Mouse (Mus musculus): Measurements from ENCODE around the gene Rad51d.
"Not testable (repeated sequence)": the region's sequence is repeated elsewhere in the genome, so short reads cannot be mapped to it uniquely, and the experiment has no call there.

Gene Rad51d

GRCm38 (mm10) chr11:82856032-82856431 lies 34.4 kb downstream of the Rad51d start:
- DNase-seq (ENCODE audit: low spot score in 2 of 2) = no peak

DNA sequence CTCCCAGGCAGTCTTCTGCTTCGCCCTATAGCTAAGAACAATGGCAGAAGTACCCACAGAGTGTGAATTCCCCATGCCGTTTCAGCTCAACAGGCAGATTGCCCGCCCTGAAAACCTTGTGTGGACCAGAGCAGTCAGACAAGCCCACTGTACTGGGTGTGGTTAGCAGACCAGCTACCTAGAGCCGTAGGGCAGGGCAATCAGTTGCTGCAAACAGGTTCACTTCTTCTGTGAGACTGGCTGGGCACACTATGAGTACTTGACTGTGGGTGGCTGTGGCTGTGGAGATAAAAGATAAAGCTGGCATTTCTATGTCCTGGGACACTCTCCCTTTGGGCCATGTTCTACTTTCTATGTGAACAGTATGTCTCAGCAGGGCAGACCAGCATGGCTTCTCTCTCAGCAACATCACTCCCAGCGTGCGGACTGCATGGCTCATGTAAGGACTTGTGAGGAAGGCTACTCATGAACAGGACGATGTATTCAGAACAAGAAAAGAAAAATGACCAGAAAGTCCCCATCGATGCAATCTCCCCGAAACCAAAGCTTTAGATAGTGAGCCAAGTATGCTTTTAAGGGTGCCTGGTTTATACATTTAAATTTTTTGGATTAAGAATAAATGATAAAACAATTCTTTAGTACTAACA lies 35.0 kb downstream of the Rad51d start:
- no peak for DNase-seq (ENCODE audit: low spot score in 2 of 2)

DNA sequence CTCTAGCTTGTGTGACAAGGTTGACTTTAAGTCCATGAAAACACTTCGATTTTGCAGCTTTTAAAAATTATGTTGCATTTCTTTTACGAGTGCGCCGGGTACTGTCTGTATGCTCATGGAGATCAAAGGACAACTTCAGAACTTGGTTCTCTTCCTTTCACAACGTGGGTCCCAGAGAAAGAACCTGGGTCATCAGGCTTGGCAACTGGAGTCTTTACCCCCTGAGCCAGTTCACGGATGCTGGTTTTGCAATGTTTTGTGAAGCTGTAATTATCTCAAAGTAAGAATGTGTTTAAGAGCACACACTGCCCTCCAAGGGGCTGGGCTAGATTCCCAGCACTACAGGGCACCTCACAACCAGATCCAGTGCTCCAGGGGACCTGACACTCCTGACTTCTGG lies 36.3 kb downstream of the Rad51d start:
- no peak for DNase-seq (ENCODE audit: low spot score in 2 of 2)

GRCm38 (mm10) chr11:82852958-82853357 lies 37.5 kb downstream of the Rad51d start:
- no peak for DNase-seq (ENCODE audit: low spot score in 2 of 2)

DNA sequence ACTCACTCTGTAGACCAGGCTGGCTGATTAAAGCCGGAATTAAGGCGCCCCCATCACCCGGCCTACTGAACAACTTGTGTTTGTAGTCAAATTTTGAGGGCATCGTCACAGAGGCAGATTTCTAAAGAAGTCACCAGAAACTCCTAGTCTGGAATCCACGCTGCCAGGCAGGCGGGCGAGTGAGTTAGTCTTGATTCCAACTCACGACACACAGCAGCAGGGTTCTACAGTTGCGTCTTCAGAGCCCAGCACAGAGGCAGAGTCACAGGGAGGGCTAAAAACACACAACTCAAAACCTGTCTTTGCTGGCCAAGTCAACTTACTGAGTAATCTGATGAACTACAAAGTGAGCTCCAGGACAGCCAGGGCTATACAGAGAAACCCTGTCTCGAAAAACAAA lies 37.9 kb downstream of the Rad51d start:
- no peak for DNase-seq (ENCODE audit: low spot score in 2 of 2)

DNA sequence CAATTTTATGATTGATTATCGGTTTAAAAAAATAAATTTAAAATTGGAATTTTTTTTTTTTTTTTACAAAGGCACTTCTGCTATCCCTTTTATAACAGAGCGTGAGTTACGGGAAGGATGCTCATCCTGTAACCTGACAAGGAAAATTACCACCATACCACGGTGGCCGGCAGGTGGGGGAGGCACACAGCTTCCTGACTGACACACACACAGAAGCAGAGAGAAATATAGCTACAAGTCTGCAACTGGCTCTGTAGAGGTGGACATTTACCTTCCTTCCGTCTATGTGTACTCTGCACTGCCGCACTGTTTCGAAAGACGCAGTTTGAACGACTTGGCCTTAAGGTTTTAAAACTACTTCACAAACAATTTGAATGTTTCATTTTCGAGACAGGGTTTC lies 38.3 kb downstream of the Rad51d start:
- no peak for DNase-seq (ENCODE audit: low spot score in 2 of 2)

DNA sequence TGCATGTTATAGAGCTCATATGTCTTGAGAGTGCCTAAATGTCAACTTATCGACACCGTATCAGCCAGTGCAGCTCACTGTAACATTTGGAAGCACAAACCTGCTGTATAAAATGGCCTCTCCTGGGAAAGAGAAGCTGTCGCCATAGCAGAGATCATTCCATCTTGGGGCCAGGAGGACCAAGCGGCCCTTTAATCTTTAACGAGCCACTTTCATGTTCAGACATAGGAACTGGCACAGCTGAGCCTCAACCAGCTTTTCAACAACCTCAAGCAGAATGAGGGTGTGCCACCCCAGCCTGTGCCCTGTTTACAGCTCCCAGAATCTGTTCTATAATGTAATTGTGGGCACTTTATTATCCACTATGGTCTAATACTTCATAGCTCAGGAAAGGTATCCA lies 40.2 kb downstream of the Rad51d start:
- no peak for DNase-seq (ENCODE audit: low spot score in 2 of 2)

GRCm38 (mm10) chr11:82847571-82848000 lies 42.8 kb downstream of the Rad51d start:
- DNase-seq (ENCODE audit: low spot score in 2 of 2) = no peak

- no peak for DNase-seq (ENCODE audit: low spot score in 2 of 2)
Measured at GRCm38 (mm10) chr11:82846938-82847337, 43.5 kb downstream of the Rad51d start.

DNA sequence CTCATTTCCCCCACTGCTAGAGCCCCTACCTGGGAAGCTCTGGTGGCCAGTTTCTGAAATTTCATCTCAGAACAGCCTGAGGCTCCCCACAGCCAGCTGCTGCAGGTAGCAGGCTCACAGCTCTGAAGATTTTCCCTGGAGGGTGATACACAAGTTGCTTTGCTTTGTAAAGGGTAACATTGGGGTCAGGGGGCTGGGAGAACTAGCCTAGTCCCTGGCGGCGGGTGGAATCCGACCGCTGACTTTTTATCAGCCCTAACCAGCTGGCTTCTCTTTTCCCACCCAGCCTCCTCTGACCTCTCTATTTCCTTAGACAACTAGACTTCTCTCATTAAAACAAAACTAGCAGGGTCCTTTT lies 44.4 kb downstream of the Rad51d start:
- no peak for DNase-seq (ENCODE audit: low spot score in 2 of 2)

DNA sequence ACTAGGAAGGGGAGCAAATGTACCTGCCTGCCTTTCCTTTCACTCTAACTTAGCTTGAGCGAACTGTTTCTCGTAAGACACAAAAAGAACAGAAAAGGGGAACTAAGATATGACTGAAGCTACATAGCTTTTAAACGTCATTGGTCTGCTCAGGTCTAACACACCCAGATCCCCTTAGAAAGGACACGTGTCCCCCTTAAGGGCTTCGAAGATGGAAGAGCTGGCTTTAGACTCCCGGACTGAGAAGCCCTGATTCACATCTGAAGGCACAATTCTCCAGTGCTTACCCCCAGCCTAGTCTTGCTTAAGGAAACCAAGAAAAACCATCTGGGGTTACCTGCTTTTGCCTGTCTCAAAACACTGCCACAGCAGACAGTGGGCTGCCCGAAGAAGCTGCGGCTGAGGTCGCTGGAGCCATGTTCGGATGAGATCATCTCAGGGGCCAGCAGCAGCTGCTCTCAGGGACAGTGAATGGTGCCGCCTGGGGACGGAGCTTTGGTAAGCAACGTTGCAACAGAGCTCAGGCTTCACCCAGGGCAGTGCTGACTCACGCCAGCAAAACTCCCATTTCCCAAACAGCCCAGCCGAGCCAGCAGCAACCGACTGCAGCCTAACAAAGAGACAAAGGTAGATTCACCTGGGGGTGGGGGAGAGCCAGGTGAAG lies 44.9 kb downstream of the Rad51d start:
- DNase-seq (ENCODE audit: low spot score in 2 of 2) = peak in 1 of 2 experiments; percentile 34

DNA sequence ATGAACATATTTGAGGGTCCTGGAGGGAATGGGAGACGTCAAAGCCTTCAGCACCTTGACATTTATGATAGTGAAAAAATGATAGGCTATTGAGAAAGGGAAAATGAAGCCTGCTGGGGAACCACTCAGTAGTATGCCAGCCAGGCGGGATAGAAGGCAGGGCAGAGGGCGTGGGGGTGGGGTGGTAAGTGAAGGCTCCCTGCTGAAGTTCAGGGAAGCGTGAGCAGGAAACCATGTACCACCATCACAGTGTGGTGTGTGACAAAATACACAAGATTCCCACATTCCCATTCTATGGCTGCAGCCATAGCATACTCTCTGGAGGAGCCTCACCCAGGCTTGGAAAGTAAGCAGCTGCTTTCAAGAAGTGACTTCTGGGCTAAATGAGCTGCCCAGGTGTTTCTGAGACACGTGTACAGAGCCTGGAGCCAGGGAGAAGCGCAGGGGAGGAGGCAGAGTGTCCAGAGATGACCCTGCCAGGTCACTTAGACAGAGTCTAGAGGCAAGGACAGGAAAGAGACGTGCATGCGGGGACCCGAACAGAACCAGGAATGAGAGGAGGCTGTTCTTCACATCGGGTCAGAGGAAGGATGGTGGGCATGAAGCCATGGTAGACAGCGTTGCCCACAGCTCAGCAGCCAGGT lies 45.5 kb downstream of the Rad51d start:
- DNase-seq (ENCODE audit: low spot score in 2 of 2) = no peak

- DNase-seq (ENCODE audit: low spot score in 2 of 2) = no peak
Measured at GRCm38 (mm10) chr11:82838511-82838910, 51.9 kb downstream of the Rad51d start.

DNA sequence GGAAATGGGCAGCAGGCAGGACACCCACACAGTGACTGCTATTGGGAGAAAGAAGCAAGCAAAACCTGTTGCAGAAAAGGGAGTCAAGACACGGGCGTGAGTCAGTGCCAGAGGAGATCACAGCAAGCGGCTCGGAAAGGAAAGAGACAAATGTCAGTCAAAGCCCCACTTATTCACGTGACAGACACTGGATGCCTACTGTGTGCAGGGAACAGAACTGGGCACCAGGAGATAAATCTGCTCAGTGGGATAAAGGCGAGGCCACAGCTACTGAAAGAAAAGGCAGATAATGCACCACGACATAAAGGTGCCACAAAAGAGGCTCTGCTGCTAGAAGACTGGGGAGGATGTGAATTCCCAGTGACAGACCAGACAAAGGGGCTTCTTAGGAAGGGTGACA lies 52.6 kb downstream of the Rad51d start:
- DNase-seq (ENCODE audit: low spot score in 2 of 2) = no peak

DNA sequence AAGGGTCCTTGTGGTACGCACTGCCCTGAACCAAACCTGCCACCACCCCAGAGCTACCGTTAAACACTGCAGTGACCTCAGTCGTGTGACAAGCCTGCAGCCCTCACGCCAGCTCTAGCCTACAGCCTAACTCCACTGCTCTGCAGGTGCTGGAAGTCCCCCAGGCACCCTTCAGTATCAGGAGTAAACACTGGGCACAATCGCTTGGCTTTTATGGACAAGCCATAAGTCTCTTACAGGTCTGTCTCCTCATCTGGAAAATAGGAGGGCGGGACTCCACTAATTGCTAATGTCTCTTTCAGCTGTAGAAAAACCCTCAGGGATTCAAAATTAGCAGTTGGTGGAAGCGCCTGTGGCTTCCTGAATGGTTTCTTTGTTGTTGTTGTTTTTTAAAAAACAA lies 53.2 kb downstream of the Rad51d start:
- DNase-seq (ENCODE audit: low spot score in 2 of 2) = no peak

DNA sequence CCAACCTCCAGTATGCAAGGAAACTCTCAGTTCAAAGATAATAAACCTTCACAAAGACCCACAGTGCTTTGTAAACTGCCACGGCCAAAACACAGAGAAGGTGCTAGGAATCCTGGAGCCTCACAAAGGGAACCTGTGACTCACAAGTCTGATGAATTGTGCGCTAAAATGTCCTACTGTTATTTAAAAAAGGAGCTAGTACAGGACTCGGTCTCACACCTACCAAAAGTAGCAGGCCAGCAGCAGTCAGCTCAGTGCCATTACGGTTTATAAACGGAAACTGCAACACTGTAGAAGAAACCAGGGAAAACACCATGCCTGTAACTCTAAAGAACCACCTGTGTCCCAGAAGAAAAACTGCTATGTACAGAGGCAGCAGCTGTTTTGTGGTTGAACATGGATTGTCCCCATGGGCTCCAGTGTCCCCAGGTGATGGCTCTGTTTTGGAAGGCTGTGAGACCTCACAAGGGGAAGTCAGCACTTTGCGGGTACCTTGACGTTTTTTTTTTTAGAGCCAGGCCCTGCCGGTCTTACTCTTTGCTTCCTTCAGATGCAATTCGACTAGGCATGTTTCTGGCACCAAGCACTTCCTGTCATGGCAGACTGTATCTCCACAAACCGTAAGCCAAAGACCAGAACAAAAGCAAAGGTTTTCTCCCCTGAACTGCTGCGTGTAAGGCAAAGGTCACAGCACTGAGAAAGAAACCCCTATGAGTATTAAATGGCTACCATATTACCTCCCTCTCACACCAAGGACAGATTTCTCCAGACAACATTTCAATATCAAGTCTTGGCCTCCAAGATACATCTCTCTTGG lies 54.6 kb downstream of the Rad51d start:
- DNase-seq (ENCODE audit: low spot score in 2 of 2) = no peak

DNA sequence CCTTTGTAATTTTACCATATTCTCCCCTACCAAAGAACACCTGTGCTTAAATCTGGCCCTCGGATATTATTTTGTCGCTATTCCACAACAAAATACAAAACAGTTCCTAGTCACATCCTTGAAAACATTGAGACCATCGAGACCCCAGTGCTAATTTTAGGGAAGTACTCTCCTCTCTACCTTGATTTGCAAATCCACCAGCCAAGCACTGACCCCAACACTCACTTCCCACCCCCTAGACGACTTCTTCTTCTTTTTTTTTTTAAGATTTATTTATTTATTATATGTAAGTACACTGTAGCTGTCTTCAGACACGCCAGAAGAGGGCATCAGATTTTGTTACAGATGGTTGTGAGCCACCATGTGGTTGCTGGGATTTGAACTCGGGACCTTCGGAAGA lies 56.1 kb downstream of the Rad51d start:
- not testable (repeated sequence) for DNase-seq (ENCODE audit: low spot score in 2 of 2)

DNA sequence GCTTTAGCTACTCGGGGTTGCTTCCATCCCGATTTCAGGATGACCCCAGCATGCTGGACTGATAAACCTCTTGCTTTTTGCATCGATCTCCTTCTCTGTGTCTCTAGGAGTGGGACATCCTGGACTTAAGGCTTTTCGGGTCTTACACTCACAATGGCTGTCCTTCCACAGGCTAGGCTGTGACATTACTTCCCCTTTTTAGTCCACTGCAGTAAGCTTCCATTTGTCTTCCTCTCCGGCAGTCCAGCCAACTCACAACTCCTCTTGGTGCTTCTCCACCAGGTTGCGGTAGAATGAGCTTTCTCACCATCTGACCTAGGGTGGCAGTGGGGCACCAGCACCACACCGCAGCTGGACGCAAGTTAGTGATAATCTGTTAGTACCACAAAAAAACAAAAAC lies 56.5 kb downstream of the Rad51d start:
- DNase-seq (ENCODE audit: low spot score in 2 of 2) = no peak

DNA sequence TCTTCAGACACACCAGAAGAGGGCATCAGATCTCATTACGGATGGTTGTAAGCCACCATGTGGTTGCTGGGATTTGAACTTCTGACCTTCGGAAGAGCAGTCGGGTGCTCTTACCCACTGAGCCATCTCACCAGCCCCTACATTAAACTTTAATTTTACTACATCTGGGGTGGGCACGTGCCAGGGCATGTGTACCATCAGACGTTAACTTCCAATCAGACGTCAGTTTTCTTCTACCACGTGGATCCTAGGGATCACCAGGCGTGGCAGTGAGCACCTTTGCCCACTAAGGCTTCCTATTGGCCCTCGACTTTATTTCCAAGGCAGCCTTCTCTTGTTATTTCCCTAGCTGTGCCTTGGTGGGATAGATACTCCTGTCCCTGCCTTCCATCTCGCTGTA lies 58.0 kb downstream of the Rad51d start:
- DNase-seq (ENCODE audit: low spot score in 2 of 2) = not testable (repeated sequence)

GRCm38 (mm10) chr11:82831008-82831893 lies 59.2 kb downstream of the Rad51d start:
- DNase-seq (ENCODE audit: low spot score in 2 of 2) = no peak

DNA sequence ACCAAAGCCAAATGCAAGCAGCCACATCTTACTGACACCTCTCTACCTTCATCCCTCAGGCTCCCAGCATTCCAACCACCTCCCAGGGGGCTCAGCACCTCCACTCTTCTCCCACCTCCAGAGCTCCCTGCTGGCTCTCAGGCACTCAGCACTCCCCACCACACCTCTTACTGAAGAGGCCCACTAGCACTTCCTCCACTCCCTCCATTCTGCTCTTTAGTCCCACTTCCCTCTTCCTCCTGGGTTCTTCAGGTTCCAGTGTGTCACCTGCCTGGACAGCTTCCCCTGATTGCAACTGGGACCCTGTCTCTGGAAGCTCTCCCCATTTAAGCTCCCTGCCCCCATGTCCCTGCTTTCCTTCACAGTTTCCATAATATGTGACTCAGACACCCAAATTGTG lies 63.6 kb downstream of the Rad51d start:
- no peak for DNase-seq (ENCODE audit: low spot score in 2 of 2)
